Mouse (Mus musculus): ENCODE measurements around the gene Morn3. TPM values are rescaled to one million over a fixed set of nuclear protein-coding genes. Genes with fewer than 3 reads are reported as not detected.
"Not testable (repeated sequence)": the region's sequence is repeated elsewhere in the genome, so short reads cannot be mapped to it uniquely, and the experiment has no call there.

The Morn3 gene
- polyA plus RNA-seq, 1 experiment from 2014 or later, result 2.2 TPM

- Histone ChIP-seq H3K27ac (replicated peaks) (peak overlapping the region; percentile 61), H3K4me3 (peak overlapping the region; percentile 81), H3K4me1 (peaks cover 25% of the 10 kb centered on the region), H3K36me3 (no peaks in the 10 kb centered on the region), H3K27me3 (no peaks in the 10 kb centered on the region), H3K9ac (replicated peaks) (peak overlapping the region; percentile 81), H3K9me3 (no peaks in the 10 kb centered on the region), H3K4me2 (replicated peaks) (peak overlapping the region; percentile 94)
- peak; percentile 75 for ATAC-seq (replicated peaks)
- 4% methylated on average over 35 of the region's 35 CpGs for WGBS
Observed at GRCm38 (mm10) chr5:123076419-123077281, 29.8 kb upstream of the Morn3 start.

GRCm38 (mm10) chr5:123075576-123076418 lies 29.0 kb upstream of the Morn3 start:
- Histone ChIP-seq H3K9me3 (no peaks in the 10 kb centered on the region), H3K27me3 (no peaks in the 10 kb centered on the region), H3K9ac (replicated peaks) (peak overlapping the region; percentile 81), H3K4me1 (peaks cover 25% of the 10 kb centered on the region), H3K4me3 (peak overlapping the region; percentile 81), H3K4me2 (replicated peaks) (peak overlapping the region; percentile 94), H3K36me3 (no peaks in the 10 kb centered on the region), H3K27ac (replicated peaks) (peak overlapping the region; percentile 61)
- WGBS, result 7% methylated on average over 45 of the region's 45 CpGs
- peak; percentile 89 for ATAC-seq (replicated peaks)

GRCm38 (mm10) chr5:123068714-123069113 lies 21.9 kb upstream of the Morn3 start:
- Histone ChIP-seq H3K4me2 (replicated peaks) (no peak overlapping the region), H3K36me3 (no peaks in the 10 kb centered on the region), H3K4me3 (no peak overlapping the region), H3K9me3 (no peaks in the 10 kb centered on the region), H3K27me3 (no peaks in the 10 kb centered on the region), H3K27ac (replicated peaks) (no peak overlapping the region), H3K9ac (replicated peaks) (no peak overlapping the region), H3K4me1 (peaks cover 4% of the 10 kb centered on the region; the same call in 1 of the 2 replicates)
- 83% methylated on average over 2 of the region's 2 CpGs for WGBS
- ATAC-seq (replicated peaks), result no peak

- Histone ChIP-seq H3K4me2 (replicated peaks) (no peak within 1 kb of the TSS), H3K27me3 (no peaks in the 10 kb centered on the region), H3K4me3 (no peak within 1 kb of the TSS), H3K4me1 (peaks cover 4% of the 10 kb centered on the region; the same call in 1 of the 2 replicates), H3K9me3 (no peaks in the 10 kb centered on the region), H3K36me3 (no peaks in the 10 kb centered on the region), H3K9ac (replicated peaks) (no peak within 1 kb of the TSS), H3K27ac (replicated peaks) (no peak within 1 kb of the TSS)
- no peak for ATAC-seq (replicated peaks)
- 87% methylated on average over 12 of the region's 12 CpGs for WGBS
Observed at GRCm38 (mm10) chr5:123068115-123068514, 21.3 kb upstream of the Morn3 start, which contains the start of gene Tmem120b. TSS of gene Tmem120b (plus strand) at chr5:123068415.

GRCm38 (mm10) chr5:123067395-123067995 lies 20.7 kb upstream of the Morn3 start:
- Histone ChIP-seq H3K9ac (replicated peaks) (no peak overlapping the region), H3K4me1 (peaks cover 4% of the 10 kb centered on the region; the same call in 1 of the 2 replicates), H3K27me3 (no peaks in the 10 kb centered on the region), H3K4me2 (replicated peaks) (no peak overlapping the region), H3K4me3 (no peak overlapping the region), H3K36me3 (no peaks in the 10 kb centered on the region), H3K9me3 (no peaks in the 10 kb centered on the region), H3K27ac (replicated peaks) (no peak overlapping the region)
- no peak; the same call in 1 of the 2 replicates for ATAC-seq (replicated peaks)
- WGBS, result 32% methylated on average over 6 of the region's 6 CpGs

GRCm38 (mm10) chr5:123064207-123064606 lies 17.4 kb upstream of the Morn3 start:
- Histone ChIP-seq H3K9me3 (no peaks in the 10 kb centered on the region), H3K27me3 (no peaks in the 10 kb centered on the region), H3K4me1 (peaks cover 4% of the 10 kb centered on the region; the same call in 1 of the 2 replicates), H3K4me3 (no peak overlapping the region), H3K36me3 (no peaks in the 10 kb centered on the region), H3K27ac (replicated peaks) (no peak overlapping the region), H3K9ac (replicated peaks) (no peak overlapping the region), H3K4me2 (replicated peaks) (no peak overlapping the region)
- no peak for ATAC-seq (replicated peaks)
- WGBS, result 29% methylated on average over 6 of the region's 6 CpGs

GRCm38 (mm10) chr5:123063141-123063540 lies 16.3 kb upstream of the Morn3 start:
- Histone ChIP-seq H3K9me3 (no peaks in the 10 kb centered on the region), H3K36me3 (no peaks in the 10 kb centered on the region), H3K4me3 (no peak overlapping the region), H3K4me1 (peaks cover 7% of the 10 kb centered on the region), H3K4me2 (replicated peaks) (no peak overlapping the region), H3K9ac (replicated peaks) (no peak overlapping the region), H3K27me3 (no peaks in the 10 kb centered on the region), H3K27ac (replicated peaks) (no peak overlapping the region)
- no peak for ATAC-seq (replicated peaks)
- 91% methylated on average over 3 of the region's 3 CpGs for WGBS

GRCm38 (mm10) chr5:123061402-123061749 lies 14.6 kb upstream of the Morn3 start:
- H3K36me3 ChIP-seq; H3K4me1 ChIP-seq; ATAC-seq (replicated peaks); H3K27ac ChIP-seq (replicated peaks); H3K4me2 ChIP-seq (replicated peaks); H3K4me3 ChIP-seq; H3K27me3 ChIP-seq; H3K9ac ChIP-seq (replicated peaks); H3K9me3 ChIP-seq: not testable (repeated sequence)
- WGBS, result 81% methylated on average over 6 of the region's 6 CpGs

GRCm38 (mm10) chr5:123060706-123061401 lies 14.0 kb upstream of the Morn3 start:
- H3K9me3 ChIP-seq, result 0 out of 2 replicates have a peak, but pooled peaks cover 4% of the 10 kb centered on the region
- no peak overlapping the region for H3K27ac ChIP-seq (replicated peaks)
- no peaks in the 10 kb centered on the region for H3K36me3 ChIP-seq
- H3K4me3 ChIP-seq, result no peak overlapping the region
- no peak for ATAC-seq (replicated peaks)
- H3K27me3 ChIP-seq, result no peaks in the 10 kb centered on the region
- H3K4me2 ChIP-seq (replicated peaks), result no peak overlapping the region
- H3K9ac ChIP-seq (replicated peaks), result no peak overlapping the region
- H3K4me1 ChIP-seq, result peaks cover 7% of the 10 kb centered on the region
- WGBS, result 83% methylated on average over 9 of the region's 9 CpGs

GRCm38 (mm10) chr5:123059757-123060520 lies 13.1 kb upstream of the Morn3 start:
- WGBS, result 29% methylated on average over 14 of the region's 14 CpGs
- Histone ChIP-seq H3K9me3 (0 out of 2 replicates have a peak, but pooled peaks cover 4% of the 10 kb centered on the region), H3K27me3 (no peaks in the 10 kb centered on the region), H3K27ac (replicated peaks) (no peak overlapping the region), H3K36me3 (no peaks in the 10 kb centered on the region), H3K9ac (replicated peaks) (no peak overlapping the region), H3K4me2 (replicated peaks) (no peak overlapping the region), H3K4me1 (peaks cover 7% of the 10 kb centered on the region), H3K4me3 (no peak overlapping the region)
- ATAC-seq (replicated peaks), result no peak
